Comparison of ENCODE assay signal across 20 mouse cellular contexts in genomic region chr5:103939350-103939652, GRCm38 (mm10). TPM values are rescaled to one million over a fixed set of nuclear protein-coding genes. Genes with fewer than 3 reads are reported as not detected.
DNase-seq lines count a peak whose midpoint lies in the region; ATAC-seq lines count a peak whose summit lies in the region.
"Had no signal": no experiment of that assay in that cellular context is flagged by ENCODE, and none has a peak within 500 bp of the region (broad histone marks: within the 10 kb centered on the region; RNA-seq: fewer than 3 reads in every experiment).

No protein-coding gene starts in this region.

- no peaks in the 10 kb centered on the region for H3K27me3 ChIP-seq in heart, embryonic 10.5 days (ENCODE audit: insufficient read depth, poor library complexity, severe bottlenecking)
- H3K27me3 ChIP-seq in forebrain, embryonic 12.5 days = peaks cover 24% of the 10 kb centered on the region
- peaks cover 47% of the 10 kb centered on the region for H3K27me3 ChIP-seq in hindbrain, embryonic 13.5 days
- peaks cover 7% of the 10 kb centered on the region; the same call in 1 of the 2 replicates for H3K27me3 ChIP-seq in midbrain, embryonic 13.5 days
- H3K27me3 ChIP-seq: embryonic facial prominence, embryonic 12.5 days had no signal

- ATAC-seq in forebrain, embryonic 12.5 days (ENCODE audit: low FRiP score) = peak; percentile 44
- ATAC-seq in hindbrain, embryonic 13.5 days (ENCODE audit: low FRiP score) = peak; percentile 53
- peak; percentile 59 for ATAC-seq in midbrain, embryonic 13.5 days
- ATAC-seq: activated CD4-positive, CD25-positive, alpha-beta regulatory T cell, adult 4 months had no signal

- H3K9me3 ChIP-seq in heart, embryonic 10.5 days = no peaks in the 10 kb centered on the region
- no peaks in the 10 kb centered on the region for H3K9me3 ChIP-seq in forebrain, embryonic 12.5 days
- H3K9me3 ChIP-seq in hindbrain, embryonic 13.5 days = no peaks in the 10 kb centered on the region
- H3K9me3 ChIP-seq in midbrain, embryonic 13.5 days = no peaks in the 10 kb centered on the region
- H3K9me3 ChIP-seq: embryonic facial prominence, embryonic 12.5 days had no signal

- peak overlapping the region; percentile 17 for H3K4me2 ChIP-seq in forebrain, embryonic 12.5 days
- peak overlapping the region; percentile 30; the same call in 1 of the 2 replicates for H3K4me2 ChIP-seq in hindbrain, embryonic 13.5 days
- H3K4me2 ChIP-seq in midbrain, embryonic 13.5 days (replicated peaks) = peak overlapping the region; percentile 38
- H3K4me2 ChIP-seq: embryonic facial prominence, embryonic 12.5 days had no signal

- WGBS in heart, embryonic 10.5 days = 77% methylated on average over 7 of the region's 7 CpGs
- WGBS in forebrain, embryonic 12.5 days = 54% methylated on average over 7 of the region's 7 CpGs
- WGBS in hindbrain, embryonic 13.5 days = 57% methylated on average over 7 of the region's 7 CpGs
- 53% methylated on average over 7 of the region's 7 CpGs for WGBS in midbrain, embryonic 13.5 days

- H3K9ac ChIP-seq in forebrain, embryonic 12.5 days = no peak overlapping the region
- no peak overlapping the region for H3K9ac ChIP-seq in hindbrain, embryonic 13.5 days
- H3K9ac ChIP-seq in midbrain, embryonic 13.5 days (replicated peaks) = no peak overlapping the region
- H3K9ac ChIP-seq: embryonic facial prominence, embryonic 12.5 days had no signal

- 0 out of 2 replicates have a peak overlapping the region, but pooled peaks have one; percentile 42 for H3K27ac ChIP-seq in heart, embryonic 10.5 days
- peak overlapping the region; percentile 59 for H3K27ac ChIP-seq in forebrain, embryonic 12.5 days
- 0 out of 2 replicates have a peak overlapping the region, but pooled peaks have one; percentile 12 for H3K27ac ChIP-seq in hindbrain, embryonic 13.5 days
- peak overlapping the region; percentile 37; the same call in 1 of the 2 replicates for H3K27ac ChIP-seq in midbrain, embryonic 13.5 days
- H3K27ac ChIP-seq: embryonic facial prominence, embryonic 12.5 days; macrophage had no signal

- no peak overlapping the region for H3K4me3 ChIP-seq in heart, embryonic 10.5 days
- no peak overlapping the region for H3K4me3 ChIP-seq in forebrain, embryonic 12.5 days (replicated peaks)
- H3K4me3 ChIP-seq in hindbrain, embryonic 13.5 days = no peak overlapping the region
- H3K4me3 ChIP-seq in midbrain, embryonic 13.5 days (replicated peaks) = no peak overlapping the region
- H3K4me3 ChIP-seq: embryonic facial prominence, embryonic 12.5 days had no signal

- H3K4me1 ChIP-seq in heart, embryonic 10.5 days = peaks cover 37% of the 10 kb centered on the region
- peaks cover 39% of the 10 kb centered on the region for H3K4me1 ChIP-seq in forebrain, embryonic 12.5 days
- peaks cover 36% of the 10 kb centered on the region for H3K4me1 ChIP-seq in hindbrain, embryonic 13.5 days (replicated peaks)
- H3K4me1 ChIP-seq in midbrain, embryonic 13.5 days (replicated peaks) = peaks cover 36% of the 10 kb centered on the region

- DNase-seq in heart, embryonic 10.5 days (ENCODE audit: low spot score) = no peak
- no peak for DNase-seq in heart, adult 8-10 months (ENCODE audit: low spot score)
- DNase-seq in embryo, embryonic 10 days (ENCODE audit: low spot score) = no peak
- DNase-seq in embryo, embryonic 10.5 days (ENCODE audit: low spot score) = no peak
- DNase-seq in adrenal gland, adult 8-10 months = no peak
- DNase-seq: adrenal gland, postnatal 36 days; heart, adult 18-20 months; heart, postnatal 36 days; kidney, adult 2 months; liver; lung, adult 18-20 months; right cerebral cortex, postnatal 14 days had no signal

- no peaks in the 10 kb centered on the region for H3K36me3 ChIP-seq in heart, embryonic 10.5 days
- no peaks in the 10 kb centered on the region for H3K36me3 ChIP-seq in forebrain, embryonic 12.5 days (replicated peaks)
- no peaks in the 10 kb centered on the region for H3K36me3 ChIP-seq in hindbrain, embryonic 13.5 days
- no peaks in the 10 kb centered on the region for H3K36me3 ChIP-seq in midbrain, embryonic 13.5 days
- H3K36me3 ChIP-seq: embryonic facial prominence, embryonic 12.5 days had no signal

RNA-seq across cellular contexts. Expression of gene Klhl8, which starts 28.2 kb away (rescaled TPM):
- 7.2 and 9.3 TPM in 2 replicates for polyA plus RNA-seq in heart, embryonic 10.5 days (2016; fragmentation: Nextera tagmentation; extraction: Ambion mirVana)
- 10 to 100 TPM; 10.4 to 11.2 (median 10.5) TPM for total RNA-seq in heart, adult 8-10 months (2022)
- polyA plus RNA-seq in forebrain, embryonic 12.5 days (2016; fragmentation: Nextera tagmentation; extraction: Ambion mirVana) = 17.4 and 18.8 TPM in 2 replicates
- polyA plus RNA-seq in hindbrain, embryonic 13.5 days (2015; fragmentation: Nextera tagmentation; extraction: Ambion mirVana) = 31.9 and 33.5 TPM in 2 replicates
- polyA plus RNA-seq in midbrain, embryonic 13.5 days (2015; fragmentation: Nextera tagmentation; extraction: Ambion mirVana) = 28.1 and 30.7 TPM in 2 replicates
- total RNA-seq in adrenal gland, adult 8-10 months (2022) = 10 to 100 TPM; 17.8 to 22.4 (median 20.5) TPM

RNA-seq across cellular contexts. Expression of gene Hsd17b13, which starts 37.9 kb away (rescaled TPM):
- polyA plus RNA-seq in heart, embryonic 10.5 days (2016; fragmentation: Nextera tagmentation; extraction: Ambion mirVana) = not detected in 2 replicates
- not detected for total RNA-seq in heart, adult 8-10 months (2022)
- polyA plus RNA-seq in forebrain, embryonic 12.5 days (2016; fragmentation: Nextera tagmentation; extraction: Ambion mirVana) = not detected in 2 replicates
- polyA plus RNA-seq in hindbrain, embryonic 13.5 days (2015; fragmentation: Nextera tagmentation; extraction: Ambion mirVana) = 0.18 TPM in 1 of 2 replicates, not detected in the other
- polyA plus RNA-seq in midbrain, embryonic 13.5 days (2015; fragmentation: Nextera tagmentation; extraction: Ambion mirVana) = not detected in 2 replicates
- total RNA-seq in adrenal gland, adult 8-10 months (2022) = not detected
- total RNA-seq: gastrocnemius, adult 8-10 months; heart, adult 18-20 months; heart, postnatal 36 days; layer of hippocampus, adult 8-10 months had no signal
- polyA plus RNA-seq: activated CD4-positive, CD25-positive, alpha-beta regulatory T cell, adult 4 months; embryonic facial prominence, embryonic 12.5 days; macrophage had no signal
